Mouse (Mus musculus) kidney, postnatal 4 days (tissue): Measurements from ENCODE around the gene Myo1e.
A peak's percentile ranks its signal among the peaks of the same experiment; 100 is the strongest.
"Not testable (repeated sequence)": the region's sequence is repeated elsewhere in the genome, so short reads cannot be mapped to it uniquely, and the experiment has no call there.

Experiments used
- DNase-seq, 2 experiments: peaks; one replicate each; pipeline ENCODE4 v3.0.0; 2021; ENCODE audit warnings: mixed read lengths in 2 of 2

Gene Myo1e

DNA sequence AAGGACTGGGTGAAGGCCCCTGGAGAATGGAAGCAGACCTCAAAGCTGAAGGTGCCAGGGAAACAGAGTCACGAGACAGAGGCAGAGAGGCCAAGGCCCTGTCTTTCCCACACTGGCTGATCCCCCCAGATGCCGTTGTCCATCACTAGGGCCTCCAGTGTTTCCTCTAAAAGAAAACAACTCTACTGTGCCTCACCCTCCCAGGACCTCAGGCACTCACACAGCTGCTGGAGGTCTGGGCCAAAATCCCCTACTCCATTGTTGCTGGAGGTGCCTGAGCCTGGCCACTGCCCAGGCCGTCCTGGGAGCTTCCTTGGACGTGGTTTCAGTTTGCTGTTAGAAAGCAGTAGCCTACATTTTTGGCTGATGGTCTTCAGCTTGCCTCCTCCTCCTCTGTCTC is 47.9 kb downstream of the Myo1e start:
- no peak for DNase-seq

DNA sequence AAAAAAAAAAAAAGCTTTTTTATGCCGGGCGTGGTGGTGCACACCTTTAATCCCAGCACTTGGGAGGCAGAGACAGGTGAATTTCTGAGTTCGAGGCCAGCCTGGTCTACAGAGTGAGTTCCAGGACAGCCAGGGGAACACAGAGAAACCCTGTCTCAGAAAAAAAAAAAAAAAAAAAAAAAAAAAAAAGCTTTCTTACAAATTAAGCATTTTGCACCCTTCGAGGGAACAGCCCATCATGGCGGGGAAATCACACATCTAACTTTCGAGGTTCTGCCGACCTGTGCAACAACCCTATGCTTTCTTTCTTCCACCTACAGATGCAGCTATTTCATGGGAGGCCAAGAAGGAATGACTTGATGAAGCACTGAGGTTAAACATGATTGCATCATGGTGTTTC is 48.9 kb downstream of the Myo1e start:
- not testable (repeated sequence) for DNase-seq

DNA sequence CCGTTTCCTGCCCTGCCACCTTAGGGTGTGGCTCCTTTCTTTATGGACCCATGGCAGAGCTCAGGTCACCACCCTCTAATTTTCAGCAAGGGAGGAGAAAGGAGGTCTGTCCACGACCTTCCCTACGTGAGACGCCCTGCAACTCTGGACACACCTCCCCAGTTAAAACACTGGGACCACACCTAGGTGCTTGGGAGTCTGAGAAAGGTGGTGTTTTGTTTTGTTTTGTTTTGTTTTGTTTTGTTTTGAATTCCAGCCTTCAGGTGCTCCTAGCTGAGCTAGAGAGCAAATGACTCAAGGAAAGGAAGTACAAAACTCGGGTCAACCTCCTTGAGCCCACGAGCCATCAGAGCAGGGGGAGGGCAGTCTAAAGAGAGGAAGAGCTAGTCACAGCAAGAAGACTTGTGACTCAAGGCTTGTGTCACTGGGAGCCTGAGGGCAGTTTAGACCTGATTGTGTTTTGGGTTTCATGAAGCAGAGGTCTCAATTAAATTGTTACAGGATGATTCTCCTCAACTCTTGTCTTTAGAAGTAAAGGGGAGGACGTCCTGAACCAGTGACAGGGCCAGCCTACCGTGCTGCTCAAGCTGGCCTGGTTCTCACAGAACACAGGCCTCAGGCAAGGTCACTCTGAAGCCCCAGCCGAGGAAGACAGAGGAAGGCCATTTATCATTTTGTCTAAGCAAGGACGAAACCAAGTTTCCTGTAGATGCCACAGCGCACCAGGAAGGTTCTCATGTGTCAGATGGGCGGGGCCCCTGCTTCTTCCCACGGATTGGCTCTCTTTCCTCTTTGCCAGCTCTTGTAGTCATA is 50.3 kb downstream of the Myo1e start:
- DNase-seq, result peak; percentile 65 to 72

DNA sequence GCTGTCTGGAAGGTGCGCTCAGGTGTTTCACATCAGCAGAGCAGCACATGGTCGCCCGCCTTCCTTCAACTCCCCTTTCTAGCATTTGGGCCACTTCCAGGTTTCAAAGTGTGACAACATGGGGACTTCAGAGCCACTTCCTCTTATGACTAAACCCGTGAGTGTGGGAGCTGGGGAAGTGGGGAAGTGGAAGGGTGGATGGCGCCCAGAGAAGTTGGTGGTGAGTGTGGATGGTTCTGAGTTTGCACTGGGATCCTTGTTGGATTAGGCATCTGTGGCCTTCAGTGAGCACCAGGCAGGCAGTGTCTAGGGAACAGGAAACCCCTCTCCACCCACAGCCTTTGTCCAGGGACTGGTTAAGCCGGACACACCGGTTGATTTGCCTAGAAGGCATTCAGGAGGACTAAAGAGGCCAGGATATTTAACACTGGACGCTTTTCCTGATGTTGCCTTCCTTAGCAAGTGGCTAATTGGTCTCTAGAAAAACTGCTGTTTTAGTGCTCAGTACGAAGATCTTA is 53.2 kb downstream of the Myo1e start:
- DNase-seq, result peak; percentile 62 to 70

DNA sequence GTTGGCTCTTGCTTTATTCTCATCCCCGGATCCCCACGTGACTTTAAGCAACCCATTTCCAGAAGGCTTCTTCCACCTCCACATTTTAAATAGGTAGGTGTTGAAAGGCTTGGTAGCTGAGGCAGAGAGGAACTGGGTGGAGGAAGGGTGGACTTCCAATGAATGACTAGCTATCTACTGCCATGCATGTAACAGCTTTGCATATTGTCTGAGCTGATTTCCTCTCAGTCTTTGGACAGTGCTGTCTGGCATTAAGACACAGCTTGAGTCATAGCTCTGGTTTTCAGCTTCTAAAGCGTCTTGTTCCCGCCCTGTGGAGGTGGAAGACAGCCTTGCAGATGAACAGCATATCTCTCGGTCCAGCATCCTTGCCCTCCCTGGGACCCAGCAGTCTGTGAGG is 54.5 kb downstream of the Myo1e start:
- no peak for DNase-seq

DNA sequence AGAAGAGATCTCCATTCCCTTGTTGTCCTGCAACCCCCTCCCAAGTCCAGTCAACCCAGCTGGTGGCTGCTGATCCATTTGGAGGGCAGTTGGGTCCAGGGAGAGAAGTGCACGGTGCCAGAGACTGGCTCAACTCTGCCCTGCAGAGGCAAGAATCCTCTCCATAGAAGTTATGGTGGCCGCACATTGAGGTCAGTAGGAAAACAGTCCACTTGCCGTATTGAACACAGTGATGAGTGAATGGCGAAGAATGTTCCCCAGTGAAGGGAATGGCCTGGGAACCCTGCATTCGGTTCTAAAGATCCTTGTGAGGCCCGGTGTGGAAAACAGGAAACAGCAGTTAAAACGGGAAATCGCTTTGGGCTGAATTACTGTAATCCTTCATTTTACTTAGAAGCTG is 56.0 kb downstream of the Myo1e start:
- DNase-seq, result no peak

DNA sequence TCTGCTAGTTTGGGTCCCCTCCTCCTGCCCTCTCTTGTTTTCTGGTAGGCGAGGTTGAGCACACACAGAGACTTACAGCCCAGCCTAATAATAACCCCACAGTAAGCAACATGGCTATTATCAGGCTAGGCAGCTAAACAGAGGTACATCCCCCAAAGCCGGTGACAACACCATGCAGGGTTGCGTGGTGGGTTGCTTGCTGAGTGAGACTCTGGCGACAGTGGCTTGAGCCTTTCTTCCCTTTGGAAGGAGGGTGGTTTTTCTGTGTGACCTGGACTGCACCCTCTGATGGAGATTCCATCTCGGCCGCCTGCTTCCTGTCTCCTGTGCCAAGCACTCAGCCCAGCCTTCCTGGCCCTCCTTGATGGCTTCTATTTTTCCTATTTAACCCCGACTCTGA is 56.6 kb downstream of the Myo1e start:
- peak; percentile 41 to 61 for DNase-seq

DNA sequence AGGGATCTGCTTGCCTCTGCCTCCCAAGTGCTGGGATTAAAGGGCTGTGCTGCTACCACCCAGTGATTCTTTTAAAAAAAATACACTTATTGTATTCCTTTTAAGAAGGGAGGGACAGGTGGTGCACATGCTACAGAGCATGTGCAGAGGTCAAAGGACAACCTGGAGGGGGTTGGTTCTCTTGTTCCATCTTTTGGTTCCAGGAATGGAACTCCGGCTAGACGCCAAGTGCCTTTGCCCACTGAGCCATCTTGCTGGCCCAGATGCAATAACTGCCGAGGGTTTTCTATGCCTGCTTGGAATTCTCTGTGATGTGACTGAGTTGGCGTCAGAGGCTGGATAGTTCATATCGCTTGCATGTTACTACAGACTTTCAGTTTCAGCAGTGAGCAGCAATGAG is 58.4 kb downstream of the Myo1e start:
- no peak for DNase-seq

DNA sequence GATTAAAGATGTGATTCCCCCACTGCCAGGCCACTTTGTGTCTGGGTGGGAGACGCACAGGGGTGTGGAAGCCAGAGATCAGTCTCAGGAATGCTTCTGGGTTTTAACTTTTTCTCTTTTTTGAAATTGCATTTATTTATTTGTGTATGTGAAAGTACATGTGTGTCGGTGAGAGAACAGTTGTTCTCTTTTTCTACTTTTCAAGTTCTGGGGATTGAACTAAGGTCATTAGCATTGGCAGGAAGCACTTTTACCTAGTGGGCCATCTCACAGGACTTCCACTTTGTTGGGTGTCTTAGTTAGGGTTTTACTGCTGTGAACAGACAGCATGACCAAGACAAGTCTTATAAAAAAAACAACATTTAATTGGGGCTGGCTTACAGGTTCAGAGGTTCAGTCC is 59.0 kb downstream of the Myo1e start:
- no peak for DNase-seq

DNA sequence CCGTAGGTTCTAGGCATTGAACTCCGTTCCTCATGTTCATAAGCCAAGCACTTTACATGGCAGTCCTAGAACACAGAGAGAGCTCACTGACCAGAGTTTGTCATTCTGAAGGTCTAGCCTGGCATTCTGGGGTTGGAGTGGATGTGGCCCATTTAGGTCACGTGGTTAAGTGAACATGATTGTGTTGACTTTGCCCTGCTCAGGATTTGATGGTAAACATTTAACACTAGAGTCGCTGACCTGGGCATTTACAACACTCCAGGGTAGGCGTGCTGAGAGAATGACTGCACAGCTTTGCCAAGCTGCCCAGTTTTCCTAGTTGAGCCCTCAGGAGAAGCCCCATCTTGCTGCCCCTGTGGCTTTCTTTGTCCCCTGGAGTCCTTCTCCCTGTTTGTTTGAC is 60.0 kb downstream of the Myo1e start:
- no peak for DNase-seq

DNA sequence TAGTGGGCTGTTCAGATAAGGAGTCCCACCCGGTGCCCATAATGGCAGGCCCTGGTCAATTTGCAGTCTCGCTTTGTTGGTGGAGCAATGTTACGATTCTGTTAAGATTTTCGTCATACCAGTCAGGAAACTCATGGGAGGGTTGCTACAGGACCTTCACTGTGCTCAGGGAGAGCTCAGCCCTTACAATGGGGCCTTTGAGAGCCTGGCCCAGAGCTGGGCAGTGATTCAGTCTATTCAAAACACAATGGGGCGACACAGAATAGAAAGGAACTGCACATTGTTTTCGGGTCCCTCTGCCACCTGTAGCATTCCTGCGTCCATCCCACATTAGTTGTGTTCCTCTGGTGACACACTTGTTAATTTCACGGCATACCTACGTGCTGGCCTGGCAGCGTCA is 62.2 kb downstream of the Myo1e start:
- DNase-seq, result no peak

DNA sequence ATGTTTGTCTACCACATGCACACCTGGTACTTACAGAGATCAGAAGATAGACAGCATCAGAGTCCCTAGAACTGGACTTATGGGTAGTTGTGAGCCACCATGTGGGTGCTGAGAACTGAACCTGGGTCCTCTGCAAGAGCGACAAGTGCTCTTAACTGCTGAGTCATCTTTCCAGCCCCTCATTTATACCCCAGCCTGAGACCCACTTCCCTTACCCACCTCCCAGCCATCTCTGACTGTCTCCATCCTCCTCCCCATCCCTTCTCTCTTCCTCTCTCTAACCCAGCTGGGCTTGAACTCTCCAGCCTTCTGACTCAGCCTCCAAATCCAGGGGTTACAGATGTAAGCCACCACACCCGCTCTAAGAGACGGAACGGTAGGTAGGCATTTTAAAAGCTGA is 63.3 kb downstream of the Myo1e start:
- DNase-seq, result no peak

DNA sequence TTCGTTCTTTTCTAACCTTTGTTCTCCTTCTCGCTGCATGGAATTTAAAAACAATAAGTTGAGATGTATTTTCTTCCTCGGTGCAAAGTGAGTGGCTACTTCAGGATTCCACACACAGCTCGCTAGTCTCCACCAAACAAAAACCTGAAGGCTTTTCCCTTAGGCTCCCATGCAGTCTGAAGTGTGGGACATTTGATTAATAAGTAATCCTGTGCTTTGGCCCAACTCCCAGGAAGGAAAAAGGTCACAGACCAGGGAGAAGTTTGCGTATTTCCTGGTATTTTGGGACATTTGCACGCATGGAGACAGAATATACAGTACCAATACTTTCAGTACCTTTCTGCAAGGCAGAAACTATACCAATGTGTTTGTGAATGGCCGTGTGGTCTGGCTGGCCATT is 64.0 kb downstream of the Myo1e start:
- no peak for DNase-seq

DNA sequence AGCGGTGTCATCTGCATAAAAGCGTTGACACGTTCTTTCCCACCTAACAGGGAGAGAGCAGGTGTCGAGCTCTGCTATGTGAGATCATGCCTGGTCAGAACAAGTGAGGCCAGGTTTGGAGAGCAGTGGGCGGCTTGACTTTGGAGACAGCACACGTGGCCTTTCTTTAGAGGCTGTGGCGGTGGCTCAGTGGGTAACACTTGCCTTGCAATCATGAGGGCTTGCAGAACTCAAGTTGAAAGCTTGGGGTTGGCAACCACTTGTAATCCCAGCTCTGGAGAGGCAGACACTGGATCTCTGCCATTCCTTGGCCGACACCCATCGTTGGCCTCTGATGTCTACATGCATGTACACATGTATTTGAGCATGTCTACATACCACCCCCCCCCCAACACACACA is 64.5 kb downstream of the Myo1e start:
- DNase-seq, result no peak

DNA sequence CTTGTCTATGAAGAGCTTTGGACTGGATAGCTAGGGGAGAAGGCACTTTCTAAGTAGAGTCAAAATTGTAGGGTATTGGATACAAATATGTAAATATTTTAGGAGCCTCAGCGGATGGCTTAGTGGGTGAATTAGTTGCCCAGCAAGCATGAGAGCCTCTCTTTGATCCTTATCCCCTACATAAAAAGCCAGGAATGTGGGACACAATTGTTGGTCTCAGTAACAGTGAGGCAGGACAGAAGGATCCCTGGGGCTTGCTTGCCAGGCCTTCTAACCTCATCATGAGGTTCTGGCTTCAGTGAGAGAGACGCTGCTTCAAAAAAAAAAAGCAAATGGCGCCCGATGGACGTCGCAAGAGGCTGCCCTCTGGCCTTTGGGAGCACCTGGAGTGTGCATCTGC is 66.9 kb downstream of the Myo1e start:
- DNase-seq, result no peak

DNA sequence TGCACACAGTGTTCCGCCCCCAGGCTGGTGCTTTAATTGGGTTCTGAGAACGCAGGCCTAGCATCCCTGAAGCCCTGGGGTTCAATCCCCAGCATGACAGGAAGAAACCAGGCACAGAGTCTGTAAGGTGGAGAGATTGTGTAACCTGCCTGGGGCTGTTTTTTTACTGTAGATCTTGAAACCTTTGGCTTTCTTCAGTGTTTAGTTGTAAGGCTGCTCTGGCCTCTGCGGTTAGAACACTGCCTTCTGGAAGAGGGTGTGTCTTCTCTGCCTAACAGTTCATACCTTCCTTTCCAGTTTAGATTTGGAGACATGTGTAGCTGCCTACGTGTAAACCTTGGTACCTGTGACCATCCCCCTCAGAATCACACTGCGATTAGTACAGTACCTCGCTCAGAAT is 67.3 kb downstream of the Myo1e start:
- no peak for DNase-seq

DNA sequence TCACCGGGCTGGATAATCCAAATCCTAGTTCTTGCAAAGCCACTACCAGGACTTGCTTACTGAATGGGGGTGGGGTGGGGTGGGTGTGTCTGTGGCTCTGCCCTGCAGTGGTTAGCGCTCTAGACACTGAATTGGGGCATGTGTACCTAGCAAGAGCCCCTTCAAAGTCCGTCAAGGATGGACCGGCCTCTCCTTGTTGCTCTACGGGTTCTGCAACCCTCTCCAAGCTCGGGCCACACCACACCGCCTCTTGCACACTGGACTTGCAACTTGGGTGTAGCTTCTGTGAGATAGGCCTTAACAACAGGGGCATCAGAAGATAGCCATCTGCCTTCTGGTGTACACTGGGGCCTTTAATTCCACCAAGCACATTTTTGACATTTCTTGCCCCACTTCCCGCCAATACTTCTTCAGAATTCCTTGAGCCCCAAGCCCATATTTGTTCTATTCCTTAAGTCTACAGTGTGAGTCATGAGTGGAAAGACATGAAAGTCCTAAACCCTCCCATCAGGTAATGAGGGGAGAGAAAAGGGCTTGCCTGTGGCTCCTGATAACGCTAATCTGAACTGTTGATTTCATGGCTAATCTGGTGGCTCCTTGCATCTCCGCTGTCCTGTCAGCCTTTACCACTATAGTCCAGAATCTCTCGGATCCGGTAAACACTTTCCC is 67.9 kb downstream of the Myo1e start:
- DNase-seq, result no peak

DNA sequence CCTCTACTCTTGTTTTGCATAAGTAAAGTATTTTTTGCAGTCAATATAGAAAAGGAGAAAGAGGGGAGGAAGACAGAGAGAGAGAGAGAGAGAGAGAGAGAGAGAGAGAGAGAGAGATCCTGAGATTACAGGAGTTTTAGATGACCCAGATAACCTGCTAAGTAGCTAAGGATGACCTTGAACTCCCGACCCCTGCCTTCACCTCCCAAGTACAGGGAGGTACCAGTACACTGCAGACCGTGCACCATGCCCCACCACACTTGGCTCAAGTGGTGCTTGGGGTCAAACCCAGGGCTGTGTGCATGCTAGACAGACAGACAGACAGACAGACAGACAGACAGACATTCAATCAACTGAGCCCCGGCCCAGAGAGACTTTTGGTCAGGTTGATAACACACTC is 69.9 kb downstream of the Myo1e start:
- no peak for DNase-seq

DNA sequence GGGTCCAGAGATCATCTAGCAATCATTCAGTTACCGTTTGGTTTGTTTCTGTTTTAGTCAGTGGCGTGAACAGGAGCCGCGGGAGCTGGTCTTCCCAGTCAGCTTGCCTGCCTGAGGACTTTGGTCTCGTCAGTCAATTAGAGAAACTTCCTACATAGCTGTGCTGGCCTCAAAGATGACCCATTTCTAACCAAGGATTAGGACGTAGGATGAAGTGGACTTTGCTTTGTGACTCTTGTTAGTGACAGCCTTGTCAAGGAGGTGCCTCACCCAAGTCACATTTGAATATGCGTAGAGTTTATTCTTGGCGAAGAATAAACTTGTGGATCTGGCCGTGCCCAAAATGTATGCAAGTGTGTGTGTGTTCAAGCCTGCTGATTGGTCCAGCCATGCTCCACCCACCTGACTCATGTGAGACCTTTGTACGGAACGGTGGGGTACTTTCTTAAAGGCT is 70.4 kb downstream of the Myo1e start:
- DNase-seq, result peak in 1 of 2 experiments; percentile 39

DNA sequence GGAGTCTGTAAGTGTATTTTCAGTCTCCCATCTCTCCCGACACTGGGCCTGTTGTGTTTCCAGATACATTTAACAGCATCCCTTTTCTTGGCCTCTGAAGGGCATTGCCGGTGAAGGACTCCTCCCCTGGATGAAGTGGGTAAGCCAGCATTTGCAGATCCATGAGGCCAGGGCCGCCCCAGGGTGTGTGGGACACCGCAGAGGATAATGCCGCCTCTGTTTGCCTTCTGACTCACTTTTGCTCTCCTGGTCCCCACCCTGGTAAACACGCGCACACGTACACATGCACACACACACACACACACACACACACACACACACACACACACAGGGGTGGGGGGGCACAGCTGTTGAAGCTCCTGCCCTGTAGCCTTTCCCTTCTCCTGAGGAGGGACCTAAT is 74.3 kb downstream of the Myo1e start:
- no peak for DNase-seq

DNA sequence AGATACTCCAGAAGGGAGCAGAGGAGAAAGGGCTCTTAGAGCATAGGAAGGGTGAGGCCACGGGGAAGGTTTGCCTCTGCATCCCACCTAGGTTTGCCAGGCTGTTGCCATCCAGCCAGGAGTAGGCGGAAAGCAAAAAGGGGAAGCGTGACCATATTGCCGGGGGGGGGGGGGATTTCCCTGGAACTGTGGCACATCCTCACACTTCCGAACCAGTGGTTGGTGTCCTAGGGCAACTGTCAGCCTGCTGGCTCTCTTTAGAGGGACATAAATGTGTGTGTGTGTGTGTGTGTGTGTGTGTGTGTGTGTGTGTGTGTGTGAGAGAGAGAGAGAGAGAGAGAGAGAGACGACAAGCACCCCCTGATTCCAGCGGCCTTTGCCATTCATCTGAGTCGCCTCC is 75.0 kb downstream of the Myo1e start:
- DNase-seq, result no peak

DNA sequence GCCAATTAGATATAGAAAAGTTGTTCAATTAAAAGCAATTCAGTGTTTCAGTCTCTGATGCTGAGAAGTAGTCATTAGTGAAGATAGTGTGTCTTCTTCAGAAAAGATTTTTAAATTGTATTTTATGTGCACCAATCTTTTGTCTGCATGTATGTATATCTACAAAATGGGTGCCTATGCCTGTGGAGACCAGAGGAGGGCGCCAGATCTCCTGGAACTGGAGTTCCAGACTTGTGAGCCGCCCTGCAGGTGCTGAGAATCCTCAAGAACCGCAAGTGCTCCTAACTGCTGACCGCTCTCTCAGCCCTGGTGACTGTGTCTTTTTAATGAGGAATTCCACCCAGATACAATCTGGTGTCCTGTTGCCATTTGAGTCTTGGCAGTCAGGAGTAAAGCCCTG is 76.0 kb downstream of the Myo1e start:
- no peak for DNase-seq

DNA sequence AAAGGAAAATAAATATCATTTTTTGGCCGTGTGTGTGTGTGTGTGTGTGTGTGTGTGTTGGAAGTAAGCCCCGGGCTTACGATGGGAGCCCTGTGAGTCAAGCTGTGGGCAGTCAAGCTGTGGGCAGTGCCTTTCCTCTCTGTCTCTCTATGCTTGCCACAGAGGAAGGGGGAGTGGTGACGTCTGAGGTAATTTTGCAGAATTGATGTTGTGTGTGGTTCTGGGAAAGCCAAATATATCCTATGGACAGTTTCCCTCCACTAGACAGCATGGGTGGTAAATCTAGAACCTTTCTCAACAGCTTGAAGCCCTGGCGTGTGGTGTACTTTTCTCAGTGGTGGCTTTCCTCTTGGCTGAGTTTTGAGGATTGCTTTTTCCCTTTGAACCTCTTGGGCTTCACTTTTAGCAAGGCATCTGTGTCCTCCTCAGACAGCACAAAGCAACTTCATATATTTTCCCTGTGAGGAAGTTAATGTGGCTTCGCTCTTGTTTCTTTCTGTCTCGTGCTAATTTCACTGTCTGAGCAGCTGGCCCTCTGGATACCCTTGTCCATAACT is 77.5 kb downstream of the Myo1e start:
- no peak for DNase-seq

DNA sequence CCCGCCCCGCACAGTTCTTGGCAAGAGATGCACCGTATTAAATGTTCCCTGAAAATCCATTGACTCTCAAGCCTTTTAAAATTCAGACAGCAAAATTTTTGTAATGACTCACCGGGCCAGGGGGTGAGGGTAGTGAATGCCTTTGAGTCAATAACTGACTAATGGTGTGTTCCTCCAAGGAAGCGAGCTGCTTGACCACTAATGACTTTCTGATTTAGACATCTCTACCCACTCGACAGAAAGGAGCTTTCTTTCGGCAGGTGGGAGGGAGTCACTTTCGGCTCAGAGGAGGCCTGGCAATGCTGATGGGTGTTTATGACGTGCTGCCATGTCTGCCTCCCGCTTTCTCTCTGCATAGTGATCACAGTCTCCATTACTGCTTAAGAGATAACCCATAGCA is 83.6 kb downstream of the Myo1e start:
- no peak for DNase-seq
